Mouse (Mus musculus) kidney, embryonic 14.5 days (tissue): Measurements from ENCODE around the gene Myrf. TPM values are rescaled to one million over a fixed set of nuclear protein-coding genes. Genes with fewer than 3 reads are reported as not detected.
"Not testable (repeated sequence)": the region's sequence is repeated elsewhere in the genome, so short reads cannot be mapped to it uniquely, and the experiment has no call there.

Experiments used
- ATAC-seq: fragments of 200-750 bp; cut with Nextera tagmentation; 2 replicates; pipeline ENCODE4 v1.8.0; 2017; ENCODE audit warnings: moderate number of reproducible peaks, mild to moderate bottlenecking, moderate TSS enrichment, moderate library complexity; ENCODE audit not compliant: low FRiP score, low TSS enrichment
- H3K27ac ChIP-seq: fragments of 300-500 bp; sonication (generic); 2 replicates; pipeline ENCODE4 v1.5.1; 2014; ENCODE audit warnings: low read depth, mild to moderate bottlenecking, low read length, moderate library complexity, mixed read lengths
- H3K27me3 ChIP-seq: fragments of 300-500 bp; sonication (generic); 2 replicates; pipeline ENCODE4 v1.6.1; 2014; ENCODE audit warnings: mild to moderate bottlenecking, low read length; ENCODE audit not compliant: control insufficient read depth, insufficient read depth
- H3K36me3 ChIP-seq: fragments of 300-500 bp; sonication (generic); 2 replicates; pipeline ENCODE4 v1.6.1; 2014; ENCODE audit warnings: low read length, mixed read lengths; ENCODE audit not compliant: control insufficient read depth, insufficient read depth
- H3K4me1 ChIP-seq: fragments of 300-500 bp; sonication (generic); 2 replicates; pipeline ENCODE4 v1.6.1; 2014; ENCODE audit warnings: low read length, mixed read lengths; ENCODE audit not compliant: control insufficient read depth, insufficient read depth
- H3K4me2 ChIP-seq: fragments of 300-500 bp; sonication (generic); replicated peaks from 2 replicates; pipeline ENCODE4 v1.6.1; 2014; ENCODE audit warnings: low read depth, mild to moderate bottlenecking, low read length
- H3K4me3 ChIP-seq: fragments of 300-500 bp; sonication (generic); 2 replicates; pipeline ENCODE4 v1.5.1; 2014; ENCODE audit warnings: mild to moderate bottlenecking, low read length
- H3K9ac ChIP-seq: fragments of 300-500 bp; sonication (generic); 2 replicates; pipeline ENCODE4 v1.6.1; 2014; ENCODE audit warnings: low read depth, mild to moderate bottlenecking, low read length, moderate library complexity
- H3K9me3 ChIP-seq: fragments of 300-500 bp; sonication (generic); 2 replicates; pipeline ENCODE4 v1.6.1; 2016; ENCODE audit warnings: low read length; ENCODE audit not compliant: control insufficient read depth
- WGBS: fragments of 180-500 bp; shearing (Covaris S2); extraction: QIAGEN DNeasy Blood & Tissue Kit; methylation state at CpG from one replicate; pipeline ENCODE4 v1.1.7; 2014; 5-methylcytosine and 5-hydroxymethylcytosine counted together
- polyA plus RNA-seq: library from polyadenylated mRNA; unstranded; fragments of >200 nt; fragmentation: Nextera tagmentation; extraction: Ambion mirVana; gene quantifications from 2 replicates; pipeline ENCODE4 v1.2.1, GENCODE M21; 2014

Gene Myrf
- polyA plus RNA-seq, 1 experiment from 2014 or later: 6.4 TPM

DNA sequence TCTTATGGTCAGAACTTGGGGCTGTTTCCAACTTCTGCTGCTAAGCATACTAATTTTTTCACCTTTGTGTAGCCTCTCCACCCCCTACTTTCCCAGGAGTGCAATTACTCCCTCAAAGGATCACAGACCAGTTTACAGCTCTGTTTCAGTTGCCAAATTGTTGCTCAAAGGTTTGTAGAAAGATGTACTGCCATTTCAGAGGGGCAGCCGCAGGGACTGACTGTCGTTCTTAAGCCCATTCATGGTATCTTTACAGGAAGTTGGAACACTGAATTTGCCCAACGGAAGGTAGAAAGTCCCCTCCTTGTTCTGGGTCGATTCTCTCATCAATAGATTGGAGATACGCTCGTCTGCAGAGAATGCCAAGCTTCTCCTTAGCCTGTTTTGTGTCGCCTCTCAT is 69.2 kb downstream of the Myrf start:
- no peaks in the 10 kb centered on the region for H3K27me3 ChIP-seq
- no peak overlapping the region for H3K4me2 ChIP-seq
- no peaks in the 10 kb centered on the region for H3K36me3 ChIP-seq
- no peak for ATAC-seq
- no peak overlapping the region for H3K27ac ChIP-seq
- no peaks in the 10 kb centered on the region for H3K4me1 ChIP-seq
- no peak overlapping the region for H3K9ac ChIP-seq
- H3K4me3 ChIP-seq: no peak overlapping the region
- H3K9me3 ChIP-seq: no peaks in the 10 kb centered on the region
- 67% methylated on average over 7 of the region's 7 CpGs for WGBS

DNA sequence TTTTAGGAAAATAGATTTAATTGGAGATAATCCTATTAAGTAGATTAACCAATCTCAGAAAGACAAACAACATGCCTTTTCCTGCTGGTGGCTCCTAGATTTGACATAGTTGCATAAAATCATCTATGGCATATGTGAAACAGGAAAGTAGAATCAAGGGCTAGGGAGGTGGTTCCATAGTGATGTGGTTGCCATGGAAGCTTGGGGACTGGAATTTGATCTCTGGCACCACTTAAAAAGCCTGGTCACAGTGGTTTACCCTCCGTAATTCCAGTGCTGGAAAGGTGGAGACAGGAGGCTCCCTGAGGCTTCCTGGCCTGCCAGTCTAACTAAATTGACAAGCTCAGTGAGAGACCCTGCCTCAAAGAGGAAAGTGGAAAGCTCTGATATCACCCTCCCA is 70.1 kb downstream of the Myrf start:
- H3K27ac ChIP-seq: no peak overlapping the region
- H3K4me1 ChIP-seq: no peaks in the 10 kb centered on the region
- no peak overlapping the region for H3K9ac ChIP-seq
- H3K36me3 ChIP-seq: no peaks in the 10 kb centered on the region
- H3K27me3 ChIP-seq: no peaks in the 10 kb centered on the region
- no peaks in the 10 kb centered on the region for H3K9me3 ChIP-seq
- WGBS: 30% methylated on average over 1 of the region's 1 CpGs
- H3K4me3 ChIP-seq: no peak overlapping the region
- ATAC-seq: no peak
- no peak overlapping the region for H3K4me2 ChIP-seq

GRCm38 (mm10) chr19:10169692-10170330 is 70.7 kb downstream of the Myrf start:
- not testable (repeated sequence) for H3K4me1 ChIP-seq, ATAC-seq, H3K4me2 ChIP-seq, H3K36me3 ChIP-seq, H3K9ac ChIP-seq, H3K9me3 ChIP-seq, H3K4me3 ChIP-seq, H3K27ac ChIP-seq, H3K27me3 ChIP-seq
- 85% methylated on average over 3 of the region's 3 CpGs for WGBS

DNA sequence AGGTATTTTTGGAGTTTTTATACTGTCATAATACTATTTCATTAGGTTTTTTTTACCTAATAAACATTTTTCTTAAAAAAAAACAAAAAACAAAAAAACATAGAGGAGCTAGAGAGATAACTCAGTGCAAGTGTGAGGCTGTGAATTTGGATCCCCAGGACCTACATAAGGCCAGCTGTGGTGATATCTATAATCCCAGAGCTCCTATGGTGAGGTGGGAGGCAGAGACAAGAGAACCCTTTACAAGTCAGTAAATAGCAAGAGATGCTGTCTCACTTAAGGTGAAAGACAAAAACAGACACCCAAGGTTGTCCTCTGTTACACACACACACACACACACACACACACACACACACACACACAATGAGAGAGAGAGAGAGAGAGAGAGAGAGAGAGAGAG is 71.4 kb downstream of the Myrf start:
- Histone ChIP-seq H3K9ac (no peak overlapping the region), H3K27ac (no peak overlapping the region), H3K36me3 (no peaks in the 10 kb centered on the region), H3K4me1 (no peaks in the 10 kb centered on the region), H3K4me3 (no peak overlapping the region), H3K27me3 (no peaks in the 10 kb centered on the region), H3K4me2 (no peak overlapping the region), H3K9me3 (no peaks in the 10 kb centered on the region)
- no peak for ATAC-seq

DNA sequence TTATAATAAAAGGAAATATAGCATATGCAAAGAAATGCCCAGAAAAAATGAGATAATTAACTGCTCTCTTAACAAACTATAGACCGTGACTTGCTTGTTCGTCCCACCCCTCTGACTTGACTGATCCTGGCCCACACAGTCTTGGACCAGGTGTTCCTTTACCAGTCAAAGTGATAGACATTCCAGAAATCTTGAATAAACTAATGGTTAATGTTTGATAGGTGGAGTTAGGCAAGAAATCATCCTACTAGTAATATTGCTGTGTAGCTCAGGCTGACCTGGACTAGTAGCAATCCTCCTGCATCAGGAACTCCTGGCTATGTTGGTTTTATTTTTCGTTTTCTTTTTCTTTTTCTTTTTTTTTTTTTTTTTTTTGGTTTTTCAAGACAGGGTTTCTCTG is 72.1 kb downstream of the Myrf start:
- 84% methylated on average over 3 of the region's 3 CpGs for WGBS
- Histone ChIP-seq H3K27me3 (no peaks in the 10 kb centered on the region), H3K9me3 (no peaks in the 10 kb centered on the region), H3K9ac (no peak overlapping the region), H3K4me1 (no peaks in the 10 kb centered on the region), H3K36me3 (no peaks in the 10 kb centered on the region), H3K4me3 (no peak overlapping the region), H3K4me2 (no peak overlapping the region), H3K27ac (no peak overlapping the region)
- no peak for ATAC-seq

DNA sequence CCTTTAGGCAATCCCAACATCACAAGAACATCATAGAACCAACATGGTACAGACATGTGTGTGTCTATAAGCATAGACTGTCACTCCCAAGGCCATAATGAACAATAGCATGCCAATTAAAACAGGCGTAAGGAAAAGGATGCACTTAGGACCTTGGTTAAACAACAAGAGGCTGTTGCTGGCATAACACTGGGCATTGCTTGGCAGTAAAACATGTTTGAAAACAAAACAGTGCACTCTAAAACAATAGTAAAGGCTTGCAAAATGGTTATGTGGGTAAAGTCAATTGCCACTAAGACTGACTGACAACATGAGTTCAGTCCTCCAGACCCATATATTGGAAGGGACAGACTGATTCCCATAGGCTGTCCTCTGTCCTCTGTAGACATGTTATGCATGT is 72.6 kb downstream of the Myrf start:
- Histone ChIP-seq H3K4me1 (no peaks in the 10 kb centered on the region), H3K27me3 (no peaks in the 10 kb centered on the region), H3K9me3 (no peaks in the 10 kb centered on the region), H3K4me3 (no peak overlapping the region), H3K9ac (no peak overlapping the region), H3K27ac (no peak overlapping the region), H3K36me3 (no peaks in the 10 kb centered on the region), H3K4me2 (no peak overlapping the region)
- 81% methylated on average over 1 of the region's 1 CpGs for WGBS
- no peak for ATAC-seq

- no peak for ATAC-seq
- WGBS: 74% methylated on average over 4 of the region's 4 CpGs
Measured at GRCm38 (mm10) chr19:10167112-10167511, 73.4 kb downstream of the Myrf start.

DNA sequence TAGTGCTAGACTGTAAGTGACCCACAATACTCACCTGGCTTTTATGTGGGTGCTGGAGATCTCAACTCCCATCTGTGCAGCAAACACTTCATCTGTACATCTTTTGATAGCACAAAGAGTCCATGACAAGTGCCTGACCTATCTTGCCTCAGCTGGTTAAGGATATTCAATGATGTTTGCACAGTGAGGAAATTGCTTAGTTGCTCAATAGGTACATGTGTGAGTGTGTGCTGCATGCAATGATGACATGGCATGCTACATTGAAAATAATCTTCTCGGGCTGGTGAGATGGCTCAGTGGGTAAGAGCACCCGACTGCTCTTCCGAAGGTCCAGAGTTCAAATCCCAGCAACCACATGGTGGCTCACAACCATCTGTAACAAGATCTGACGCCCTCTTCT is 74.6 kb downstream of the Myrf start:
- H3K9me3 ChIP-seq, H3K27me3 ChIP-seq, H3K9ac ChIP-seq, H3K36me3 ChIP-seq, H3K4me3 ChIP-seq, H3K27ac ChIP-seq, ATAC-seq, H3K4me2 ChIP-seq, H3K4me1 ChIP-seq: not testable (repeated sequence)
- 91% methylated on average over 4 of the region's 4 CpGs for WGBS

More at GRCm38 (mm10) chr19:10167112-10167511, 73.4 kb downstream of the Myrf start:
- H3K36me3 ChIP-seq: no peaks in the 10 kb centered on the region
- H3K9ac ChIP-seq: no peak overlapping the region
- no peak overlapping the region for H3K4me2 ChIP-seq
- H3K9me3 ChIP-seq: 0 out of 2 replicates have a peak, but pooled peaks cover 2% of the 10 kb centered on the region
- H3K27me3 ChIP-seq: no peaks in the 10 kb centered on the region
- no peaks in the 10 kb centered on the region for H3K4me1 ChIP-seq
- no peak overlapping the region for H3K4me3 ChIP-seq
- H3K27ac ChIP-seq: no peak overlapping the region

DNA sequence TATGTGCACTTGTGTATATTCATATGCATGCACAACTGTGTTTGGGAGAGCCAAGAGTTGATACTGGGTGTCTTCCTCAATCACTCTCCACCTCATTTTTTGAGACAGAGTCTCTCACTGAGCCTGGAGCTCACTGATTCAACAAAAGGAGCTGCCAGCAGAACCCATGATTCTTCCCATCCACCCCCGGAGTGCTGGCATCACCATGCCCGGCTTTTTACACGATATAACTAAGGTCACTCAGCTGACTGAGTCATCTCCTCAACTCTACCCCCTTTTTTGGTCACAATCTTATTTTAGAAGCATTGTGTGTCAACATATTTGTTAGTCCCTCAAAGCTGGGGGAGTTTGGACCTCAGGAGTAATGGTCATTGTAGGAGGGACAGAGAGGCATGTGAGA is 76.7 kb downstream of the Myrf start:
- ATAC-seq: no peak
- no peak overlapping the region for H3K27ac ChIP-seq
- 0 out of 2 replicates have a peak, but pooled peaks cover 2% of the 10 kb centered on the region for H3K9me3 ChIP-seq
- no peaks in the 10 kb centered on the region for H3K27me3 ChIP-seq
- no peak overlapping the region for H3K4me3 ChIP-seq
- H3K4me2 ChIP-seq: no peak overlapping the region
- 90% methylated on average over 3 of the region's 3 CpGs for WGBS
- no peak overlapping the region for H3K9ac ChIP-seq
- H3K36me3 ChIP-seq: no peaks in the 10 kb centered on the region
- H3K4me1 ChIP-seq: no peaks in the 10 kb centered on the region
